Mouse (Mus musculus) midbrain, postnatal 0 days (tissue): Measurements from ENCODE around the gene Nop14. TPM values are rescaled to one million over a fixed set of nuclear protein-coding genes. Genes with fewer than 3 reads are reported as not detected.

Experiments used
- ATAC-seq: fragments of 200-750 bp; cut with Nextera tagmentation; 2 replicates; pipeline ENCODE4 v1.8.0; 2017; ENCODE audit warnings: moderate number of reproducible peaks, mild to moderate bottlenecking, moderate TSS enrichment, moderate library complexity; ENCODE audit not compliant: low FRiP score
- DNase-seq: peaks from one replicate; pipeline ENCODE4 v3.0.0-alpha.2; 2015; ENCODE audit warnings: low spot score
- H3K27ac ChIP-seq: fragments of 300-500 bp; sonication (generic); 2 replicates; pipeline ENCODE4 v1.5.1; 2014; ENCODE audit warnings: low read depth, mild to moderate bottlenecking, low read length, mixed read lengths
- H3K27me3 ChIP-seq: fragments of 300-500 bp; sonication (generic); 2 replicates; pipeline ENCODE4 v1.6.1; 2014; ENCODE audit warnings: low read length, control low read depth, mixed read lengths; ENCODE audit not compliant: insufficient read depth
- H3K36me3 ChIP-seq: fragments of 300-500 bp; sonication (generic); 2 replicates; pipeline ENCODE4 v1.6.1; 2014; ENCODE audit warnings: low read length, control low read depth, mixed read lengths; ENCODE audit not compliant: insufficient read depth
- H3K4me1 ChIP-seq: fragments of 300-500 bp; sonication (generic); 2 replicates; pipeline ENCODE4 v1.6.1; 2014; ENCODE audit warnings: mild to moderate bottlenecking, control low read depth, antibody characterized with exemption, low read length, mixed read lengths; ENCODE audit not compliant: insufficient read depth
- H3K4me2 ChIP-seq: fragments of 300-500 bp; sonication (generic); 2 replicates; pipeline ENCODE4 v1.6.1; 2014; ENCODE audit warnings: low read depth, mild to moderate bottlenecking, low read length, mixed read lengths; ENCODE audit not compliant: poor library complexity, severe bottlenecking
- H3K4me3 ChIP-seq: fragments of 300-500 bp; sonication (generic); 2 replicates; pipeline ENCODE4 v1.5.1; 2014; ENCODE audit warnings: low read depth, mild to moderate bottlenecking, low read length, moderate library complexity
- H3K9ac ChIP-seq: fragments of 300-500 bp; sonication (generic); replicated peaks from 2 replicates; pipeline ENCODE4 v1.6.1; 2014; ENCODE audit warnings: mild to moderate bottlenecking, low read length, moderate library complexity, mixed read lengths; ENCODE audit not compliant: poor library complexity, severe bottlenecking
- H3K9me3 ChIP-seq: fragments of 300-500 bp; sonication (generic); 2 replicates; pipeline ENCODE4 v1.6.1; 2016; ENCODE audit warnings: low read length, control low read depth
- CTCF ChIP-seq: IDR thresholded peaks from 2 replicates; pipeline ENCODE4 v1.5.1; 2016; ENCODE audit warnings: antibody characterized with exemption, mild to moderate bottlenecking
- WGBS: fragments of 180-500 bp; shearing (Covaris S2); extraction: QIAGEN DNeasy Blood & Tissue Kit; methylation state at CpG from one replicate; pipeline ENCODE4 v1.1.7; 2014; 5-methylcytosine and 5-hydroxymethylcytosine counted together
- polyA plus RNA-seq: library from polyadenylated mRNA; unstranded; fragments of >200 nt; fragmentation: Nextera tagmentation; extraction: Ambion mirVana; gene quantifications from 2 replicates; pipeline ENCODE4 v1.2.1, GENCODE M21; 2015
- total RNA-seq: library from RNA; depleted of rRNA; stranded (reverse); fragments of >200 nt; gene quantifications from 2 replicates; pipeline ENCODE4 v1.2.3, GENCODE M21; 2014

Nop14 gene
- total and polyA plus RNA-seq, 2 experiments from 2014 or later: 9.9 to 22.1 TPM

DNA sequence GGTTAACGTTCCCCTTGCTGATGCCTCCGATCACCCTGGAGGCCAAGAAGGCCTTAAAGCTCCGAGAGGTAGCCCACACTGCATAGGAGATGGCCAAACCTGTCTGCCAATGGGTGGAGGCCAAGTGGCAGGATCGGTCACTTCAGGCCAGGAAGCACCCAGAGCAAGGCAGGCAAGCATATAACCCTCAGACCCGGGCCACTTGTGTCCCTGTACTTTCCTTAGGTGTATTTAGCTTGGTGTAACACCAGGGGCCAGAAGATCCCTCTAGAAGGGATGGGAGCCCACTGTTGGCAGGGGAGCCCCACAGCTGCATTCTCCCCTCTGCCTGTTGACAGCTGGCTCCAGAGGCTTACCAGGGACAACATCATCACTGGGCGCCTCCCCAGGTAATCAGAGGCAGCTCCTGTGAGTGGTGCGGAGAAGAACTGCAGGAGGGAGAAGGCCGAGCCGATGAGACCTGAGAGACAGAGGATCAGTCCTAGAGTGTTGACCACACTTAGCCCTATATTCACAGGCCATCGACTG is 24.2 kb downstream of the Nop14 start:
- H3K27ac ChIP-seq: peak overlapping the region; percentile 85
- H3K4me2 ChIP-seq: peak overlapping the region; percentile 58
- 0 out of 2 replicates have a peak, but pooled peaks cover 9% of the 10 kb centered on the region for H3K4me1 ChIP-seq
- H3K27me3 ChIP-seq: no peaks in the 10 kb centered on the region
- peak overlapping the region; percentile 60; the same call in 1 of the 2 replicates for H3K9ac ChIP-seq
- peak overlapping the region; percentile 43 for H3K4me3 ChIP-seq
- DNase-seq (no peak), ATAC-seq (no peak)
- no peak for TF ChIP-seq CTCF
- WGBS: 61% methylated on average over 10 of the region's 10 CpGs
- peaks cover 62% of the 10 kb centered on the region for H3K36me3 ChIP-seq
- no peaks in the 10 kb centered on the region for H3K9me3 ChIP-seq

DNA sequence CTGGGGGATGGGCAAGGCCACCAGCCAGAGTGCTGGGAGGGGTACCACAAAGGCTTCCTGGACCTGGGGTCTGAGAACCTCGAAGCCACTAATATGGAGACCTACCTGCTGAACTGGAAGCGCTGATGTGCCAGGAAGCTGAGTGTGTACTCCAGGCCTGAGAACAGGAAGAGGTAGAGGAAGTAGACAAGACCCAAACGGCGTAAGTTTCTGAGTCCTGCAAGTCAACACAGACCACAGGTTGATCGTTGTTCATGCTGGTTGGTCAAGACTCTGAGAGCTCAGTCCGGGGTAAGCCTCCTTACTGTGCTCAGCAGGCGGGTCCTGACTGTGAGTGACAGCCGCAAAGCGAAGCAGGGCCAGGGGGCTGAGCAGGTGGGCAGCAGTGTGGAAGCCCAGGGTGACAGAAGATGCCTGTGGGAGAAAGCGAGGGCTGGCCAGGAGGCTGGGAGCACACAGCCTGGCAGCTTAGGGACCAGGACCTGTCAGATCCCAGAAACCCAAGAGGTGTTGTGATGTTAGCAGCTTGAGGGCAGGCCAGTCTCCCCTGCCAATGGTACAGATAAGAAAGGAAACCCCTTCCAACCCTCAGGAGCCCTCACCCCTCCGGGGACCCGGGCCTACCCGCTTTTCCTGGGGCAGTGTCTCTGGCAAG is 25.1 kb downstream of the Nop14 start:
- no peak for TF ChIP-seq CTCF
- WGBS: 91% methylated on average over 13 of the region's 13 CpGs
- no peak overlapping the region for H3K4me2 ChIP-seq
- no peak overlapping the region for H3K27ac ChIP-seq
- H3K27me3 ChIP-seq: no peaks in the 10 kb centered on the region
- H3K9me3 ChIP-seq: no peaks in the 10 kb centered on the region
- ATAC-seq: no peak
- H3K36me3 ChIP-seq: peaks cover 62% of the 10 kb centered on the region
- H3K4me1 ChIP-seq: 0 out of 2 replicates have a peak, but pooled peaks cover 9% of the 10 kb centered on the region
- no peak for DNase-seq
- no peak overlapping the region for H3K9ac ChIP-seq
- H3K4me3 ChIP-seq: no peak overlapping the region

GRCm38 (mm10) chr5:34633641-34634040 is 26.3 kb downstream of the Nop14 start:
- H3K4me3 ChIP-seq: no peak overlapping the region
- DNase-seq (no peak), ATAC-seq (no peak)
- H3K4me1 ChIP-seq: 0 out of 2 replicates have a peak, but pooled peaks cover 9% of the 10 kb centered on the region
- H3K9me3 ChIP-seq: no peaks in the 10 kb centered on the region
- no peak overlapping the region for H3K27ac ChIP-seq
- no peaks in the 10 kb centered on the region for H3K27me3 ChIP-seq
- no peak overlapping the region for H3K9ac ChIP-seq
- 79% methylated on average over 4 of the region's 4 CpGs for WGBS
- no peak for TF ChIP-seq CTCF
- no peak overlapping the region for H3K4me2 ChIP-seq
- peaks cover 62% of the 10 kb centered on the region for H3K36me3 ChIP-seq

DNA sequence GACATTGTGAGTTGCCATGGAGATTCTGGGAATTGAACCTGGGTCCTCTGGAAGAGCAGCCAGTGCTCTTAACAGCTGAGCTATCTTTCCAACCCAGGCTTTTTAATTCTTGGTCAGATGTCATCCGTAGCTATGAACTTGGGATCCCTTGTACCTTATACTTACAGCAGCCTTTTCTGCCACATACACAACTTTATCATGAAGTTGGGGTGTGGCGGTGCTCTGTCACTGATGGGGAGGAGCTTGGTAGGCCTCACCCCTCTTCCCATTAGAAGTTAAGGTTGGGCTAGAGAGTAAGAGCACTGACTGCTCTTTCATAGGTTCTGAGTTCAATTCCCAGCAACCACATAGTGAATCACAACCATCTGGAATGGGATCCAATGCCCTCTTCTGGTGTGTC is 27.0 kb downstream of the Nop14 start:
- H3K4me3 ChIP-seq: no peak overlapping the region
- H3K4me1 ChIP-seq: 0 out of 2 replicates have a peak, but pooled peaks cover 9% of the 10 kb centered on the region
- ATAC-seq (no peak), DNase-seq (no peak)
- peaks cover 62% of the 10 kb centered on the region for H3K36me3 ChIP-seq
- no peak overlapping the region for H3K27ac ChIP-seq
- no peak overlapping the region for H3K4me2 ChIP-seq
- H3K9me3 ChIP-seq: no peaks in the 10 kb centered on the region
- TF ChIP-seq CTCF: no peak
- H3K9ac ChIP-seq: no peak overlapping the region
- 94% methylated on average over 2 of the region's 2 CpGs for WGBS
- H3K27me3 ChIP-seq: no peaks in the 10 kb centered on the region

- Histone ChIP-seq H3K27ac (no peak overlapping the region), H3K36me3 (peaks cover 58% of the 10 kb centered on the region), H3K9ac (no peak overlapping the region), H3K4me1 (no peaks in the 10 kb centered on the region), H3K4me2 (no peak overlapping the region), H3K4me3 (no peak overlapping the region), H3K9me3 (no peaks in the 10 kb centered on the region), H3K27me3 (no peaks in the 10 kb centered on the region)
- no peak for ATAC-seq
- DNase-seq: no peak
- 90% methylated on average over 4 of the region's 4 CpGs for WGBS
- no peak for TF ChIP-seq CTCF
These were observed 50.0 kb downstream of the Nop14 start for GRCm38 (mm10) chr5:34609966-34610365.

GRCm38 (mm10) chr5:34608226-34608625 is 51.7 kb downstream of the Nop14 start:
- no peak overlapping the region for H3K4me2 ChIP-seq
- TF ChIP-seq CTCF: no peak
- H3K27me3 ChIP-seq: no peaks in the 10 kb centered on the region
- H3K9ac ChIP-seq: no peak overlapping the region
- WGBS: 70% methylated on average over 3 of the region's 3 CpGs
- no peak for DNase-seq
- no peaks in the 10 kb centered on the region for H3K4me1 ChIP-seq
- no peak for ATAC-seq
- peaks cover 45% of the 10 kb centered on the region for H3K36me3 ChIP-seq
- no peak overlapping the region for H3K4me3 ChIP-seq
- no peaks in the 10 kb centered on the region for H3K9me3 ChIP-seq
- H3K27ac ChIP-seq: no peak overlapping the region
